Mouse (Mus musculus): ENCODE results near the gene Zfp750. TPM values are rescaled to one million over a fixed set of nuclear protein-coding genes. Genes with fewer than 3 reads are reported as not detected.

Gene Zfp750
- 0.49 and 0.61 TPM in 2 replicates for polyA plus RNA-seq (2015; fragmentation: Nextera tagmentation; extraction: Ambion mirVana)

GRCm38 (mm10) chr11:121519131-121519530, at the start of gene Zfp750:
TSS of gene Zfp750 (minus strand) at chr11:121519333.
- ATAC-seq (ENCODE audit: borderline replicate concordance, extremely low read depth, low FRiP score, low TSS enrichment) = no peak
- Histone ChIP-seq H3K36me3 (no peaks in the 10 kb centered on the region), H3K27ac (no peak within 1 kb of the TSS), H3K27me3 (no peaks in the 10 kb centered on the region), H3K4me3 (no peak within 1 kb of the TSS), H3K4me2 (no peak within 1 kb of the TSS), H3K4me1 (no peaks in the 10 kb centered on the region), H3K9ac (no peak within 1 kb of the TSS), H3K9me3 (no peaks in the 10 kb centered on the region)
- 38% methylated on average over 10 of the region's 10 CpGs for WGBS

GRCm38 (mm10) chr11:121564265-121564664, 45.1 kb upstream of the Zfp750 start:
- WGBS = 92% methylated on average over 4 of the region's 4 CpGs

DNA sequence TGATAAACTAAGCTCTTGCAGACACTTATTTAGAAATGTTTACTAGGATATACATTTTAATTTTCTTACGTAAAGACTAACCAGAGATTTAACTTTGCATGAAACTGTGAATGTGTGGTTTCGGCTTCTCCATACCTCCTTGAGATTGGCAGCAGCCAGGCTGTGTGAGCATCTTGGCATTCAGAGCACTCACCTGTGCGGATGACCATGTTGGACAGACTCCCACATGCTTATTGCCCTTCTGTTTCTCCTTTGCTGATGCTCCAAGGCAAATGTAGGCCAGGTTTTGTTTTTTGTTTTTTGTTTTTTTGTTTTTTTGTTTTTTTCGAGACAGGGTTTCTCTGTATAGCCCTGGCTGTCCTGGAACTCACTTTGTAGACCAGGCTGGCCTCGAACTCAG, 44.2 kb upstream of the Zfp750 start:
- Histone ChIP-seq H3K4me3 (no peak overlapping the region), H3K9ac (no peak overlapping the region), H3K4me2 (no peak overlapping the region), H3K9me3 (no peaks in the 10 kb centered on the region), H3K36me3 (no peaks in the 10 kb centered on the region), H3K4me1 (no peaks in the 10 kb centered on the region), H3K27me3 (no peaks in the 10 kb centered on the region), H3K27ac (no peak overlapping the region)
- ATAC-seq (ENCODE audit: borderline replicate concordance, extremely low read depth, low FRiP score, low TSS enrichment) = no peak
- WGBS = 91% methylated on average over 5 of the region's 5 CpGs

More at GRCm38 (mm10) chr11:121564265-121564664, 45.1 kb upstream of the Zfp750 start:
- no peaks in the 10 kb centered on the region for H3K9me3 ChIP-seq
- no peaks in the 10 kb centered on the region for H3K4me1 ChIP-seq
- H3K27ac ChIP-seq = no peak overlapping the region
- H3K4me3 ChIP-seq = no peak overlapping the region
- ATAC-seq (ENCODE audit: borderline replicate concordance, extremely low read depth, low FRiP score, low TSS enrichment) = no peak
- no peaks in the 10 kb centered on the region for H3K27me3 ChIP-seq
- no peaks in the 10 kb centered on the region for H3K36me3 ChIP-seq
- H3K4me2 ChIP-seq = no peak overlapping the region
- no peak overlapping the region for H3K9ac ChIP-seq

DNA sequence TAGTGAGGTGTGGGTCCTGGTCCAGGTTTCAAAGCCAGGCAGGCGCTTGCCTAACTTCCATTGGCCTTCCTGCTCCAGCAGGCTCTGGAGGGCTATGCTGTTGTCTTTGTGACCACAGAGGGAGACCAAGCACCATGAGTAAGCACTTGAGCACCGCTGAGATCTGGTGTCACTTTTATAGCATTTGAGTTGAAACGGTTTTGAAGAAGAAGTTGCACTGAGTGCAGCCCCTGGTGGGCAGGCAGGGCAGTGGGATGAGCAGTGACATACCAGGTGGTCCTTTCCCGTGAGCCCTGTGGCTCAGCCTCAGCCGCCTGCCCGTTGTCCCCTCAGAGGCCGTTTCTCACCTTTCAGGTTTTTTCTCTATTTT, 41.1 kb upstream of the Zfp750 start:
- 57% methylated on average over 7 of the region's 7 CpGs for WGBS
- no peak for ATAC-seq (ENCODE audit: borderline replicate concordance, extremely low read depth, low FRiP score, low TSS enrichment)

GRCm38 (mm10) chr11:121559527-121560293, 40.6 kb upstream of the Zfp750 start:
- 71% methylated on average over 4 of the region's 4 CpGs for WGBS
- H3K4me1 ChIP-seq = no peaks in the 10 kb centered on the region
- no peak overlapping the region for H3K4me3 ChIP-seq
- H3K9ac ChIP-seq = no peak overlapping the region
- no peak overlapping the region for H3K4me2 ChIP-seq
- H3K36me3 ChIP-seq = no peaks in the 10 kb centered on the region
- H3K9me3 ChIP-seq = no peaks in the 10 kb centered on the region
- no peak for ATAC-seq (ENCODE audit: borderline replicate concordance, extremely low read depth, low FRiP score, low TSS enrichment)
- no peaks in the 10 kb centered on the region for H3K27me3 ChIP-seq
- no peak overlapping the region for H3K27ac ChIP-seq

More for the DNA sequence above, 41.1 kb upstream of the Zfp750 start:
- H3K4me3 ChIP-seq = no peak overlapping the region
- no peak overlapping the region for H3K9ac ChIP-seq
- no peaks in the 10 kb centered on the region for H3K36me3 ChIP-seq
- H3K4me1 ChIP-seq = no peaks in the 10 kb centered on the region
- no peaks in the 10 kb centered on the region for H3K27me3 ChIP-seq
- H3K4me2 ChIP-seq = no peak overlapping the region
- H3K27ac ChIP-seq = no peak overlapping the region
- no peaks in the 10 kb centered on the region for H3K9me3 ChIP-seq

DNA sequence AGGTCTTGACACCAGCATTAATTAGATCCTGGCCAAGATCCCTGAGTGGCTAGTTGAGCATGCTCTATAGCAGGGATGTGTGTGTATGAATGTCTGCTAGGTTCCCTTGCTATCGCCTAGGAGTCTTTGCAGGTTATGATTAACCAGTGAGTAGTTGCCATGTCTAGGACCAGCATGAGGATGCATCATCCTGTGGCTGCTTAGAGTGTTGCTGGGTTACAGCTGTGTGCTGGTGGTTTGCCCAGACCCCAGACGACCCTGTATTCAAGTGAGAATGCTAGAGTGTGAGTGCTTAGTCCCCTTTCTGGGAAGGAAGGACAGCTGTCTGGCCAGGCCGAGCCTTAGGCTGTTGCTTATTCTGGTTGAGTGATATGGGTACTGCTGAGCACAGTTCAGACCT, 39.4 kb upstream of the Zfp750 start:
- no peaks in the 10 kb centered on the region for H3K9me3 ChIP-seq
- H3K27ac ChIP-seq = no peak overlapping the region
- H3K36me3 ChIP-seq = no peaks in the 10 kb centered on the region
- no peak overlapping the region for H3K9ac ChIP-seq
- WGBS = 89% methylated on average over 3 of the region's 3 CpGs
- no peak for ATAC-seq (ENCODE audit: borderline replicate concordance, extremely low read depth, low FRiP score, low TSS enrichment)
- H3K4me1 ChIP-seq = no peaks in the 10 kb centered on the region
- H3K4me2 ChIP-seq = no peak overlapping the region
- H3K4me3 ChIP-seq = no peak overlapping the region
- H3K27me3 ChIP-seq = no peaks in the 10 kb centered on the region

GRCm38 (mm10) chr11:121557946-121558345, 38.8 kb upstream of the Zfp750 start:
- Histone ChIP-seq H3K36me3 (no peaks in the 10 kb centered on the region), H3K4me2 (no peak overlapping the region), H3K27ac (no peak overlapping the region), H3K4me3 (no peak overlapping the region), H3K4me1 (no peaks in the 10 kb centered on the region), H3K9me3 (no peaks in the 10 kb centered on the region), H3K27me3 (no peaks in the 10 kb centered on the region), H3K9ac (no peak overlapping the region)
- ATAC-seq (ENCODE audit: borderline replicate concordance, extremely low read depth, low FRiP score, low TSS enrichment) = no peak
- WGBS = 97% methylated on average over 1 of the region's 1 CpGs

- Histone ChIP-seq H3K36me3 (no peaks in the 10 kb centered on the region), H3K9ac (no peak overlapping the region), H3K27ac (no peak overlapping the region), H3K4me2 (no peak overlapping the region), H3K4me1 (peaks cover 5% of the 10 kb centered on the region; the same call in 1 of the 2 replicates), H3K9me3 (no peaks in the 10 kb centered on the region), H3K27me3 (no peaks in the 10 kb centered on the region), H3K4me3 (no peak overlapping the region)
- WGBS = 61% methylated on average over 1 of the region's 1 CpGs
- no peak for ATAC-seq (ENCODE audit: borderline replicate concordance, extremely low read depth, low FRiP score, low TSS enrichment)
Measured at GRCm38 (mm10) chr11:121556727-121557126, 37.6 kb upstream of the Zfp750 start.

GRCm38 (mm10) chr11:121553458-121553857, 34.3 kb upstream of the Zfp750 start:
- WGBS = 90% methylated on average over 3 of the region's 3 CpGs
- no peak overlapping the region for H3K4me3 ChIP-seq
- H3K36me3 ChIP-seq = no peaks in the 10 kb centered on the region
- no peak overlapping the region for H3K4me2 ChIP-seq
- H3K27ac ChIP-seq = no peak overlapping the region
- no peak overlapping the region for H3K9ac ChIP-seq
- no peaks in the 10 kb centered on the region for H3K27me3 ChIP-seq
- no peaks in the 10 kb centered on the region for H3K9me3 ChIP-seq
- ATAC-seq (ENCODE audit: borderline replicate concordance, extremely low read depth, low FRiP score, low TSS enrichment) = no peak
- H3K4me1 ChIP-seq = peaks cover 26% of the 10 kb centered on the region

DNA sequence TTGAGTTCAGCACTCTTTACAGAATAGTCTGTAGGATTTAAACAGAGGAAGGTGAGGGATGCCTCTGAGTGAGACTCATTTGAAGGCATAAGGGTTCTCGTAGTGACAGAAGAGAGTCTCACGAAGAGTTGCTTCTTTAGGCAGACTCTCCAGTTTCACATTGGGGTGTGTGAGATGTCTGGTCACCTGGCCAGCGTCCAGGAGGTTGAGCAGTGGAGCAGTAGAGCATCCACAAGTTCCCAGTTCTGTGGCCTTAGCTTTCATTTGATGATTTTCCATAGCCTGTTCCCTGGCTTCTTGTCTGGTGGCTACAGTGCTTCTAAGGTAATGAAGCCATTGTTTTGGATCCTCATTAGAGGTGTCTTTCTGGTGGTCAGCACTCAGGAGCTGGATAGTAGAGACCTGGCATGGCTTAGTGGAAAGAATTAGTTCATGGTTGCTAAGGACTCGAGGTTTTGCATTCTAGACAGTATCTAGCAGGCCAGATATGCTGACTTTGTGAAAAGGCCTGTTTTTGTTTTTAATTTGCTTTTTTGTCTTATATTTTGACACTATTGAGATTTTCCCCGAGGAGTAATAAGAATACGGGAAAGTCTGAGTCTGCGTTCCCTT, 33.8 kb upstream of the Zfp750 start:
- H3K4me3 ChIP-seq = no peak overlapping the region
- ATAC-seq (ENCODE audit: borderline replicate concordance, extremely low read depth, low FRiP score, low TSS enrichment) = no peak
- peaks cover 26% of the 10 kb centered on the region for H3K4me1 ChIP-seq
- H3K4me2 ChIP-seq = no peak overlapping the region
- H3K9ac ChIP-seq = no peak overlapping the region
- no peaks in the 10 kb centered on the region for H3K27me3 ChIP-seq
- H3K9me3 ChIP-seq = no peaks in the 10 kb centered on the region
- H3K36me3 ChIP-seq = no peaks in the 10 kb centered on the region
- no peak overlapping the region for H3K27ac ChIP-seq
- WGBS = 84% methylated on average over 7 of the region's 7 CpGs

DNA sequence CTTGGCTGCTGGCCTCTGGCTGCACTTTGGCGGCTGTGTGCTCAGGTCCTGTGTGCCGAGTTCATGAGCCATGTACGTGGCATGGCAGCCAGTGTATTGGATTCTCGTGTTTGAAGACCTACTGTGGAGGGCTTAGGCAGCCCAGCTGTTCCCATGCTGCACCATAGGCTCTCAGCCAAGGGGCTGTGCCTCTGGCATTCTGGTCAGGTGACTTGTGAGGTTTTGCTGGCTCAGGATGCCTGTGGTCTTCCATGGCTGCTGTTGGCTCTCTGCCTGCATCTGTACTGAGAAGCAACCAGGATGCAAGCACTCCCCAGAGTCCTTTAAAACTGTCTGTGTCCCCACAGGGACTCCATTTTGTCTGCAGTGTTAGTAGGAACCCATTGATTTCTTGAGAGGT, 33.0 kb upstream of the Zfp750 start:
- Histone ChIP-seq H3K27ac (no peak overlapping the region), H3K36me3 (no peaks in the 10 kb centered on the region), H3K4me3 (no peak overlapping the region), H3K9me3 (no peaks in the 10 kb centered on the region), H3K9ac (no peak overlapping the region), H3K4me2 (no peak overlapping the region), H3K27me3 (no peaks in the 10 kb centered on the region), H3K4me1 (peaks cover 26% of the 10 kb centered on the region)
- ATAC-seq (ENCODE audit: borderline replicate concordance, extremely low read depth, low FRiP score, low TSS enrichment) = peak; percentile 29; the same call in 1 of the 2 replicates
- 51% methylated on average over 4 of the region's 4 CpGs for WGBS

DNA sequence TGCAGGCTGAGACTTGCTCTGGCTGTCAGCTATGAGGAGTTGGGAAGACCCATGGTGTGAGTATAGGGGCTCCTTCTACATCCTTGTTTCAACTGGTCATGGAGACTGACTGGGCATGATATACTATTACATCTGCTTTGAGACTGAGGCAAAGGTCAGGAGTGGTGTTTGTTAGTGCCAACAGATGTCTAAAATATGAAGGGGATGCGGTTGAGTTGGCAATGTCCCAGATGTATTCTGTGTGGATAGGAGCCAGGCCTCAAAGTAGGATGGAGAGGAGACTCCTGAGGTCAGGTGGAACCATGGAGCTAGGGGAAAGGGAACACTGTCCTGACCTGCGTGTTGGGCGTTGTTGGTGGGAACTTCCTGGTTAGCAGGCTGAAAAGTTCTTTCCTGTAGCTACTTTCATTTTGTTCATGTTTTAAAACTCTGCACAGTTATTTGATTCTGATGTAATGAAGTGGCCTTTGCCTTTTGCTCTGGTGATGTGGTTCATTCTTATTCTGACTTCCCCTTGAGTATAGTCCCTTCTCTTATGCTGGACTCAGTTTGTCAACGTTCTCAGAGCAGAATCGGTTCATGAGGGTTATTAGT, 32.2 kb upstream of the Zfp750 start:
- Histone ChIP-seq H3K4me1 (peaks cover 26% of the 10 kb centered on the region), H3K4me3 (no peak overlapping the region), H3K9me3 (no peaks in the 10 kb centered on the region), H3K27me3 (no peaks in the 10 kb centered on the region), H3K4me2 (no peak overlapping the region), H3K27ac (peak overlapping the region; percentile 72; the same call in 1 of the 2 replicates), H3K36me3 (no peaks in the 10 kb centered on the region), H3K9ac (no peak overlapping the region)
- 76% methylated on average over 5 of the region's 5 CpGs for WGBS
- no peak for ATAC-seq (ENCODE audit: borderline replicate concordance, extremely low read depth, low FRiP score, low TSS enrichment)

All from lung, embryonic 15.5 days (tissue).